Mouse (Mus musculus): ENCODE data around the gene Mpst. TPM values are rescaled to one million over a fixed set of nuclear protein-coding genes. Genes with fewer than 3 reads are reported as not detected.

The Mpst gene
- polyA plus RNA-seq, 1 experiment from 2014 or later: 2.7 TPM

DNA sequence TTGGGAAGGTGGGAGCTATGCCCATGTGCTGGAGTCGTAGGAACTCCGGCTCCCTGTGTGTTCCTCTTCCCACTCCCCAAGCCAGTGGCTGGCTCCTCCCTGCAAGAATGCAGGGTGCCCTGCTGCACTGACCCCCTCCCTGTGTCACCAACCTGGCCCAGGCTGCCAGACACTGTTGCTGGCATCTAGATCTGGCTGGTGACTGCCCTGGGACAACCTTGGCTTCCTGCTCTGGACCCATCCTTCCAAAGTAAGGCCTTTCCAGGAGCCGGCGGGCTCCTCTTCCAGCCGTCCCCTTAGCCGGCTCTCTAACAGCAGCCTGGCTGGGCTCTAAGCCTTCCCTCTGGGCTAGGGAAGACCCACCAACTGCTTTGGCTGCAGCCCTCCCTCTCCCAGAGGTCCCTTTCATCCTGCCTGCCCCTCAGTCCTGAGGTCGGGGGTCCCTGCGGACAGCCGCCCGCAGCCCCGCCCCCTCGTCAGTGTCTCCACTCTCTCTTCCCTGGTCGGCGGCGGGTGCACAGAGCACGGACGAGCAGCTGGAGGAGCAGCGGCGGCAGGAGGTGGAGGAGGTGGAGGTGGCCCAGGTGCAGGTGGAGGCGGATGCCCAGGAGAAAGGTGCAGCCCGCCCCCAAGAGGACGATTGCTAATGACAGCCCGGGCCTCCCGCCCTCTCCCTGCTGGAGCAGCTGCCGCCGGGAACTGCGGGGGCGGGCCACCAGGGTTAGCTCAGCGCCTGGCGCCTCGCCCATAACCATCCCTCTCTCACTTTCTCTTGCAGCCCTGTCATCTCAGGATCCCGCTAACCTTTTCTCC lies 30.4 kb downstream of the Mpst start:
- 0 out of 2 replicates have a peak, but pooled peaks cover 3% of the 10 kb centered on the region for H3K36me3 ChIP-seq (ENCODE audit: control insufficient read depth, insufficient read depth, low read length)
- peak; percentile 71 for DNase-seq (ENCODE audit: low spot score)
- peak overlapping the region; percentile 1; the same call in 1 of the 2 replicates for H3K4me3 ChIP-seq (ENCODE audit: low read depth, low read length)
- no peaks in the 10 kb centered on the region for H3K27me3 ChIP-seq (ENCODE audit: control insufficient read depth, insufficient read depth, low read length)
- ATAC-seq (ENCODE audit: low FRiP score): peak; percentile 55
- H3K9ac ChIP-seq (ENCODE audit: low read depth, low read length): peak overlapping the region; percentile 40
- H3K4me2 ChIP-seq (replicated peaks; ENCODE audit: low read depth, low read length): peak overlapping the region; percentile 45
- 9% methylated on average over 23 of the region's 32 CpGs for WGBS
- H3K9me3 ChIP-seq (ENCODE audit: control insufficient read depth, low read length): no peaks in the 10 kb centered on the region
- H3K4me1 ChIP-seq (replicated peaks; ENCODE audit: control insufficient read depth, insufficient read depth, low read length): peaks cover 16% of the 10 kb centered on the region
- H3K27ac ChIP-seq (ENCODE audit: low read depth, low read length): peak overlapping the region; percentile 79

DNA sequence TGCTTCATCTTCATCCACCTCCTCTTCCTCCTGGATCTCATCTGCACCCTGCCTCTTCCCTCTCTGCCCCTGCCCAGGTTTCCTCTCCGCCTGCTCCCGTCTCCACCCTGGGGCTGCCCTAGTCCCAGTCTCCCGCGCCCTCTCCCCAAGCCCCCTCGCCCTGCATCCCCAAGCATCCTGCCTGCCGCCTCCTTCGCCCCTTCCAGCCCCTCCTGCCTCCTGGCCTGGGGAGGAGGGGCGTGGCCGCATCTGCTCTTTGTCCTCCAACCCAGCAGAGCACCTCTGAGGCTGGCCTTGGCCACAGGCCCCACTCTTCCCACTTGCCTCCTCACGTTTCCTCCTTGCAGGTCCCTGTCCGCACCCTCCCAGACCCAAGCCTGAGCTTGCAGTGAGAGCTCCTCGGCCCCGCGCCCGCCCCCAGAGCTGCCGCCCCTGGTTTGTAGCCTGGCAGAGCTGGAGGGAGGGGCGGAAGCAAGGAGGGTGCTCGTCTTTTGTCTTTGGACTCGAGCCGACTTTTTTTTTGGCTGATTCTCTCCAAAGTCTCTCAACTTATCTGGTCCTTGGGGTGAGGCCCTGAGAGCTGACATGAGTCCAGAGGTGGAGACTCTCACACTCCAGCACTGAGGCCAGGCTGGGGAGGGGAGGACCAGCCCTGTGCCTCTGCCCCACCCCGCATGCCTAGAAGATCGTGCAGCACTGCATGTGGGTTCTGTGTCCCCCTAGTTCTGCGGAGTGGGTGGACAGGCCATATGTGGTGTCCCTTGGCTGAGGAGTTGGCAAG lies 31.2 kb downstream of the Mpst start:
- peaks cover 16% of the 10 kb centered on the region for H3K4me1 ChIP-seq (replicated peaks; ENCODE audit: control insufficient read depth, insufficient read depth, low read length)

DNA sequence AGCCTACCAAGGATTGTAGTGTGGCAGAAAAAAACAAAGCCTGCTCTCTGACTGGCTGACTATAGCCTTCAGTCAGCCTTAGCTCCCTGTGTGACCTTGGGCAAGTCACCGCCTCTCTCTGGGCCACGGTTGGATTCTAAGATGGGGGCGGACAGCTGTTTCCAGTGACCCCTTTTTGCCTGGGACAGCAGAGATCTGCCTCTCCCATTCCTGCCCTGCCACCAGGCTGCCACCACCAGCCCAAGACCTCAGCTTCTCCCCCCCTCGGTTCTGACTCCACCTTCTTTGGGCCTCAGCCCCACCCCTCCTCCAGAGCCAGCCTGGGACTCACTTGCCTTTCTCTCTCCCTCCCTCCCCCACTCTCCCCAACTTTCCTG lies 31.8 kb downstream of the Mpst start:
- no peaks in the 10 kb centered on the region for H3K27me3 ChIP-seq (ENCODE audit: control insufficient read depth, insufficient read depth, low read length)
- no peak overlapping the region for H3K4me2 ChIP-seq (replicated peaks; ENCODE audit: low read depth, low read length)
- no peak overlapping the region for H3K9ac ChIP-seq (ENCODE audit: low read depth, low read length)
- WGBS: 45% methylated on average over 4 of the region's 4 CpGs
- H3K4me1 ChIP-seq (replicated peaks; ENCODE audit: control insufficient read depth, insufficient read depth, low read length): peaks cover 16% of the 10 kb centered on the region
- 0 out of 2 replicates have a peak, but pooled peaks cover 3% of the 10 kb centered on the region for H3K36me3 ChIP-seq (ENCODE audit: control insufficient read depth, insufficient read depth, low read length)
- H3K9me3 ChIP-seq (ENCODE audit: control insufficient read depth, low read length): no peaks in the 10 kb centered on the region
- DNase-seq (ENCODE audit: low spot score) (no peak), ATAC-seq (ENCODE audit: low FRiP score) (no peak)
- H3K27ac ChIP-seq (ENCODE audit: low read depth, low read length): no peak overlapping the region
- no peak overlapping the region for H3K4me3 ChIP-seq (ENCODE audit: low read depth, low read length)

More for the DNA sequence above, 31.2 kb downstream of the Mpst start:
- Histone ChIP-seq H3K9me3 (ENCODE audit: control insufficient read depth, low read length) (no peaks in the 10 kb centered on the region), H3K9ac (ENCODE audit: low read depth, low read length) (peak overlapping the region; percentile 40; the same call in 1 of the 2 replicates), H3K36me3 (ENCODE audit: control insufficient read depth, insufficient read depth, low read length) (0 out of 2 replicates have a peak, but pooled peaks cover 3% of the 10 kb centered on the region), H3K27ac (ENCODE audit: low read depth, low read length) (peak overlapping the region; percentile 79), H3K27me3 (ENCODE audit: control insufficient read depth, insufficient read depth, low read length) (no peaks in the 10 kb centered on the region), H3K4me2 (replicated peaks; ENCODE audit: low read depth, low read length) (peak overlapping the region; percentile 45), H3K4me3 (ENCODE audit: low read depth, low read length) (0 out of 2 replicates have a peak overlapping the region, but pooled peaks have one; percentile 2)
- WGBS: 11% methylated on average over 23 of the region's 23 CpGs
- DNase-seq (ENCODE audit: low spot score): no peak
- peak; percentile 17 for ATAC-seq (ENCODE audit: low FRiP score)

DNA sequence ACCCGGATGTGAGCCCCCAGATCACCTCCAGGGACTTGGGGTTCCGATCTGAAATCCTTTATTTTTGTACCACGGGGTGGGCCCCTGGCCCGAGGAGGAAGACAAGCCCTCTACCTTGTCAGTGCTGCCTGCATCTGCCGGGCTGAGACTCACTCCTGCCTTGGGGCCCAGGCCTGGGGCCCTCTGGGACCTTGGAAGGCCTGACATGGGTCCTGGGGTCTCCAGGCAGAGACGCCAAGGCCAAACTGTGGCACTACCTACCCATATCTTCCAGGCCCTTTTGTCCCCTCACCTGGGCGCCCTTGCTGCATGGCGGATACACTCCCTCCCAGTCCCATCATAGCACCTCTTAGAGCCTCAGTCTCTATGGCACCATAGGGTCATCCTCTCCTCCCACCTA lies 32.3 kb downstream of the Mpst start:
- DNase-seq (ENCODE audit: low spot score): no peak
- no peak overlapping the region for H3K27ac ChIP-seq (ENCODE audit: low read depth, low read length)
- H3K4me2 ChIP-seq (replicated peaks; ENCODE audit: low read depth, low read length): no peak overlapping the region
- peaks cover 16% of the 10 kb centered on the region for H3K4me1 ChIP-seq (replicated peaks; ENCODE audit: control insufficient read depth, insufficient read depth, low read length)
- H3K9me3 ChIP-seq (ENCODE audit: control insufficient read depth, low read length): no peaks in the 10 kb centered on the region
- H3K9ac ChIP-seq (ENCODE audit: low read depth, low read length): no peak overlapping the region
- no peak overlapping the region for H3K4me3 ChIP-seq (ENCODE audit: low read depth, low read length)
- no peak for ATAC-seq (ENCODE audit: low FRiP score)
- no peaks in the 10 kb centered on the region for H3K27me3 ChIP-seq (ENCODE audit: control insufficient read depth, insufficient read depth, low read length)
- H3K36me3 ChIP-seq (ENCODE audit: control insufficient read depth, insufficient read depth, low read length): 0 out of 2 replicates have a peak, but pooled peaks cover 3% of the 10 kb centered on the region
- 48% methylated on average over 8 of the region's 8 CpGs for WGBS

DNA sequence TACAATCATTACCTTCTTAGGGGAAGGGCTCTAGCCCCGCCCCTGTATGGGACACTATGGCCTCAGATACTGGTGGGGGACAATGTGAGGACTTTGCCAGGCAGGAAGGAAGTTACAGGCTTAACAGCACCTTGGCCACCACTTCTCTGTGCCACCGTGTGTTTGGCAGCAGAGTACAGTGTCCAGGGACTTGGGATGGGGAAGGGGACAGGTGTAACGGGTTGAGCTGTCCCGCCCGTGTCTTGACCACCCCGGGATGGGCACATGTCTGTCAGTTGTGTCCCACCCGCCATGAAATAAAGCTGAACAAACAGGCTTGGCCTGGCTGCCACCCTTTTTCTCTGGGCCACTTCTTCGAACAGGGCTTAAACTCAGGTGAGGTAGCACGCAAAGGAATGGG lies 32.8 kb downstream of the Mpst start:
- peaks cover 16% of the 10 kb centered on the region for H3K4me1 ChIP-seq (replicated peaks; ENCODE audit: control insufficient read depth, insufficient read depth, low read length)
- H3K27me3 ChIP-seq (ENCODE audit: control insufficient read depth, insufficient read depth, low read length): no peaks in the 10 kb centered on the region
- H3K4me2 ChIP-seq (replicated peaks; ENCODE audit: low read depth, low read length): no peak overlapping the region
- 64% methylated on average over 9 of the region's 9 CpGs for WGBS
- H3K4me3 ChIP-seq (ENCODE audit: low read depth, low read length): no peak overlapping the region
- H3K9me3 ChIP-seq (ENCODE audit: control insufficient read depth, low read length): no peaks in the 10 kb centered on the region
- DNase-seq (ENCODE audit: low spot score) (no peak), ATAC-seq (ENCODE audit: low FRiP score) (no peak)
- no peak overlapping the region for H3K9ac ChIP-seq (ENCODE audit: low read depth, low read length)
- H3K36me3 ChIP-seq (ENCODE audit: control insufficient read depth, insufficient read depth, low read length): no peaks in the 10 kb centered on the region
- H3K27ac ChIP-seq (ENCODE audit: low read depth, low read length): no peak overlapping the region

DNA sequence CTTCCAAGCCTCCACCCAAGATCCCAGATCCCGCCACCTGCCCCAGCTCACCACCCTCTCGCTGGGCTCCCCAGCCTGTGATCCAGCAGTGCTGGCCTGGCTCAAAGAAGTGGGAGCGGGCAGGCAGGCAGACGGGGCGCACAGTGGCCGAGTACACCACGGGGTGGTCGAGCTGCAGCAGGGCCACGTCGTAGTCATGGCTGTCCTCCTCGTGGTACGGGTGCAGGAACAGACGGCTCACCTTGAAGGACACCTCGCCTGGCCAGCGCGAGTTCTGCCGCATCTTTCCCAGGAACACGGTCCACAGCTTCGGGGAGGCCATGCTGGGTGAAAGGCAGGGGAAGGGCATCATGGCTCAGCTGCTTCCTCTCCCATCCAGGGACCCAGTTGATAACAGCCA lies 36.0 kb downstream of the Mpst start:
- WGBS: 86% methylated on average over 19 of the region's 19 CpGs
- no peak overlapping the region for H3K9ac ChIP-seq (ENCODE audit: low read depth, low read length)
- no peak overlapping the region for H3K4me2 ChIP-seq (replicated peaks; ENCODE audit: low read depth, low read length)
- no peak overlapping the region for H3K27ac ChIP-seq (ENCODE audit: low read depth, low read length)
- ATAC-seq (ENCODE audit: low FRiP score) (no peak), DNase-seq (ENCODE audit: low spot score) (no peak)
- H3K9me3 ChIP-seq (ENCODE audit: control insufficient read depth, low read length): no peaks in the 10 kb centered on the region
- H3K36me3 ChIP-seq (ENCODE audit: control insufficient read depth, insufficient read depth, low read length): no peaks in the 10 kb centered on the region
- no peak overlapping the region for H3K4me3 ChIP-seq (ENCODE audit: low read depth, low read length)
- H3K27me3 ChIP-seq (ENCODE audit: control insufficient read depth, insufficient read depth, low read length): no peaks in the 10 kb centered on the region
- H3K4me1 ChIP-seq (replicated peaks; ENCODE audit: control insufficient read depth, insufficient read depth, low read length): peaks cover 6% of the 10 kb centered on the region

DNA sequence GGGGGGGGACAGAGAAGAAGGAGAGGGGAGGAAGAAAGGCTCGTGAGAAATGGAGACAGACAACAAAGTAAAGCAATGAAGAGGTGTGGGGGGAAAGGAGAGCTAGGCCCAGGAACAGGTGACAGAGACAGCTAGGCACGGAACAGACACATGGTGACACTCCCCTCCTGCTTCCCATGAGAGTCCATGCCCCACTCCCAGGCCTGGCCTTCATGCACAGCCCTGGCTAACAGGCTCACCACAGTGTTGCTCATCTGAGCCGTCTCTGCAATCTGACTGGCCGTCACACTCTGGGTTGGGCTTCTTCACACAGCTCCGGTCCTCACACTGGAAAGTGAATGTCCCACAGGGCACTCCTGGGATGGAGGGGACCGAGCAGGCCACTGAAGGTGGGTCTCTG lies 37.6 kb downstream of the Mpst start:
- Histone ChIP-seq H3K9ac (ENCODE audit: low read depth, low read length) (no peak overlapping the region), H3K4me3 (ENCODE audit: low read depth, low read length) (no peak overlapping the region), H3K4me1 (replicated peaks; ENCODE audit: control insufficient read depth, insufficient read depth, low read length) (no peaks in the 10 kb centered on the region), H3K27me3 (ENCODE audit: control insufficient read depth, insufficient read depth, low read length) (no peaks in the 10 kb centered on the region), H3K27ac (ENCODE audit: low read depth, low read length) (no peak overlapping the region), H3K9me3 (ENCODE audit: control insufficient read depth, low read length) (no peaks in the 10 kb centered on the region), H3K36me3 (ENCODE audit: control insufficient read depth, insufficient read depth, low read length) (no peaks in the 10 kb centered on the region), H3K4me2 (replicated peaks; ENCODE audit: low read depth, low read length) (no peak overlapping the region)
- no peak for ATAC-seq (ENCODE audit: low FRiP score)
- DNase-seq (ENCODE audit: low spot score): no peak
- 64% methylated on average over 6 of the region's 6 CpGs for WGBS

DNA sequence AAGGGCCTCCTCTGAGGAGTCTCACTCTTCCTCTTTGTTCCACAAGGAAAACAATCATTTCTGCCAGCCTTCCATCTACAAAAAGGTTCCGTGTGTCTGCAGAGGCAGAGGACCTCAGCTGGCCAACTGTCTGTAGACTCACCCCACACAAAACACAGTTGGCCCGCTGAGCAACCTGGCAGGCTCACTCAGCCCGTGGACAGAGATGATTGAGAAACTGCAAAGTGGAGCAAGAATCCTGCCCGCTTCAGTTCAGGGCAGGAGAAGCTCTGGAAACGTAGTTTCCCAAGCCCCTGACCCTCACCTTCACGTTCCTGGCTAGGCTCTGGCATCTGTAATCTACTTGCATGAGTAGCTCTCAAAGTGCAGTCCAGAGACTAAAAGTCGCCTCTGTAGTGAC lies 40.9 kb downstream of the Mpst start:
- H3K27ac ChIP-seq (ENCODE audit: low read depth, low read length): no peak overlapping the region
- no peak overlapping the region for H3K4me2 ChIP-seq (replicated peaks; ENCODE audit: low read depth, low read length)
- H3K27me3 ChIP-seq (ENCODE audit: control insufficient read depth, insufficient read depth, low read length): no peaks in the 10 kb centered on the region
- DNase-seq (ENCODE audit: low spot score) (no peak), ATAC-seq (ENCODE audit: low FRiP score) (no peak)
- H3K9me3 ChIP-seq (ENCODE audit: control insufficient read depth, low read length): no peaks in the 10 kb centered on the region
- no peak overlapping the region for H3K4me3 ChIP-seq (ENCODE audit: low read depth, low read length)
- H3K9ac ChIP-seq (ENCODE audit: low read depth, low read length): no peak overlapping the region
- no peaks in the 10 kb centered on the region for H3K36me3 ChIP-seq (ENCODE audit: control insufficient read depth, insufficient read depth, low read length)
- 51% methylated on average over 7 of the region's 7 CpGs for WGBS
- no peaks in the 10 kb centered on the region for H3K4me1 ChIP-seq (replicated peaks; ENCODE audit: control insufficient read depth, insufficient read depth, low read length)

All from hindbrain, embryonic 11.5 days (tissue).